Mouse (Mus musculus) limb, embryonic 13.5 days (tissue): ENCODE data around the gene Esrrg. TPM values are rescaled to one million over a fixed set of nuclear protein-coding genes. Genes with fewer than 3 reads are reported as not detected.

Experiments
- ATAC-seq: fragments of 200-750 bp; cut with Nextera tagmentation; 2 replicates; pipeline ENCODE4 v1.8.0; 2017; ENCODE audit warnings: low read depth, moderate number of reproducible peaks, moderate TSS enrichment; ENCODE audit not compliant: low FRiP score
- H3K27ac ChIP-seq: fragments of 300-500 bp; sonication (generic); 2 replicates; pipeline ENCODE4 v1.5.1; 2015; ENCODE audit warnings: inconsistent platforms, mild to moderate bottlenecking, moderate library complexity
- H3K27me3 ChIP-seq: fragments of 300-500 bp; sonication (generic); 2 replicates; pipeline ENCODE4 v1.6.1; 2015; ENCODE audit warnings: mild to moderate bottlenecking, inconsistent platforms
- H3K36me3 ChIP-seq: fragments of 300-500 bp; sonication (generic); 2 replicates; pipeline ENCODE4 v1.6.1; 2015; ENCODE audit warnings: inconsistent platforms, mild to moderate bottlenecking, moderate library complexity
- H3K4me1 ChIP-seq: fragments of 300-500 bp; sonication (generic); 2 replicates; pipeline ENCODE4 v1.6.1; 2015; ENCODE audit warnings: inconsistent platforms
- H3K4me2 ChIP-seq: fragments of 300-500 bp; sonication (generic); replicated peaks from 2 replicates; pipeline ENCODE4 v1.6.1; 2015; ENCODE audit warnings: inconsistent platforms, mild to moderate bottlenecking, moderate library complexity
- H3K4me3 ChIP-seq: fragments of 300-500 bp; sonication (generic); 2 replicates; pipeline ENCODE4 v1.5.1; 2015; ENCODE audit warnings: moderate library complexity, mild to moderate bottlenecking, inconsistent platforms
- H3K9ac ChIP-seq: fragments of 300-500 bp; sonication (generic); 2 replicates; pipeline ENCODE4 v1.6.1; 2015; ENCODE audit warnings: mild to moderate bottlenecking, inconsistent platforms
- H3K9me3 ChIP-seq: fragments of 300-500 bp; sonication (generic); 2 replicates; pipeline ENCODE4 v1.6.1; 2016; ENCODE audit warnings: inconsistent platforms
- WGBS: fragments of 180-500 bp; shearing (Covaris S2); methylation state at CpG from one replicate; pipeline ENCODE4 v1.1.7; 2015; 5-methylcytosine and 5-hydroxymethylcytosine counted together
- polyA plus RNA-seq: library from polyadenylated mRNA; unstranded; fragments of >200 nt; fragmentation: Nextera tagmentation; extraction: Ambion mirVana; gene quantifications from 2 replicates; pipeline ENCODE4 v1.2.1, GENCODE M21; 2015

Esrrg gene
- polyA plus RNA-seq, 1 experiment from 2014 or later, result 3.1 TPM

- Histone ChIP-seq H3K9ac (no peak overlapping the region), H3K4me1 (no peaks in the 10 kb centered on the region), H3K9me3 (no peaks in the 10 kb centered on the region), H3K27me3 (0 out of 2 replicates have a peak, but pooled peaks cover 7% of the 10 kb centered on the region), H3K36me3 (no peaks in the 10 kb centered on the region), H3K4me3 (no peak overlapping the region), H3K4me2 (no peak overlapping the region), H3K27ac (no peak overlapping the region)
- no peak for ATAC-seq
- WGBS, result 85% methylated on average over 20 of the region's 20 CpGs
Measured at GRCm38 (mm10) chr1:187975465-187976352, 367.1 kb downstream of the Esrrg start.

- WGBS, result 75% methylated on average over 9 of the region's 9 CpGs
- no peak for ATAC-seq
Measured at GRCm38 (mm10) chr1:187976353-187976730, 367.8 kb downstream of the Esrrg start.

GRCm38 (mm10) chr1:187981028-187981427 lies 372.4 kb downstream of the Esrrg start:
- no peaks in the 10 kb centered on the region for H3K9me3 ChIP-seq
- H3K9ac ChIP-seq, result no peak overlapping the region
- H3K27ac ChIP-seq, result no peak overlapping the region
- 68% methylated on average over 2 of the region's 2 CpGs for WGBS
- no peaks in the 10 kb centered on the region for H3K36me3 ChIP-seq
- no peak for ATAC-seq
- no peak overlapping the region for H3K4me3 ChIP-seq
- no peak overlapping the region for H3K4me2 ChIP-seq
- H3K27me3 ChIP-seq, result no peaks in the 10 kb centered on the region
- H3K4me1 ChIP-seq, result no peaks in the 10 kb centered on the region

More at GRCm38 (mm10) chr1:187976353-187976730, 367.8 kb downstream of the Esrrg start:
- no peak overlapping the region for H3K27ac ChIP-seq
- H3K4me1 ChIP-seq, result no peaks in the 10 kb centered on the region
- H3K36me3 ChIP-seq, result no peaks in the 10 kb centered on the region
- H3K9me3 ChIP-seq, result no peaks in the 10 kb centered on the region
- H3K4me2 ChIP-seq, result no peak overlapping the region
- H3K27me3 ChIP-seq, result 0 out of 2 replicates have a peak, but pooled peaks cover 7% of the 10 kb centered on the region
- H3K9ac ChIP-seq, result no peak overlapping the region
- no peak overlapping the region for H3K4me3 ChIP-seq

GRCm38 (mm10) chr1:187983177-187983576 lies 374.6 kb downstream of the Esrrg start:
- no peak for ATAC-seq
- WGBS, result 50% methylated on average over 4 of the region's 4 CpGs
- Histone ChIP-seq H3K4me2 (no peak overlapping the region), H3K27ac (no peak overlapping the region), H3K9ac (no peak overlapping the region), H3K4me3 (no peak overlapping the region), H3K36me3 (no peaks in the 10 kb centered on the region), H3K4me1 (no peaks in the 10 kb centered on the region), H3K9me3 (no peaks in the 10 kb centered on the region), H3K27me3 (no peaks in the 10 kb centered on the region)

GRCm38 (mm10) chr1:187990161-187990560 lies 381.6 kb downstream of the Esrrg start:
- 0 out of 2 replicates have a peak, but pooled peaks cover 7% of the 10 kb centered on the region for H3K27me3 ChIP-seq
- no peak overlapping the region for H3K4me3 ChIP-seq
- H3K4me1 ChIP-seq, result no peaks in the 10 kb centered on the region
- no peak overlapping the region for H3K27ac ChIP-seq
- no peak for ATAC-seq
- H3K36me3 ChIP-seq, result no peaks in the 10 kb centered on the region
- no peaks in the 10 kb centered on the region for H3K9me3 ChIP-seq
- no peak overlapping the region for H3K9ac ChIP-seq
- H3K4me2 ChIP-seq, result no peak overlapping the region

- peaks cover 41% of the 10 kb centered on the region for H3K27me3 ChIP-seq
- H3K4me3 ChIP-seq, result peak overlapping the region; percentile 36
- under 1% methylated on average over 39 of the region's 39 CpGs for WGBS
- no peak overlapping the region for H3K9ac ChIP-seq
- H3K4me1 ChIP-seq, result peaks cover 5% of the 10 kb centered on the region
- peak overlapping the region; percentile 61 for H3K4me2 ChIP-seq
- ATAC-seq, result peak; percentile 88
- H3K27ac ChIP-seq, result no peak overlapping the region
- H3K36me3 ChIP-seq, result no peaks in the 10 kb centered on the region
- no peaks in the 10 kb centered on the region for H3K9me3 ChIP-seq
Measured at GRCm38 (mm10) chr1:187997584-187998338, 389.2 kb downstream of the Esrrg start.

GRCm38 (mm10) chr1:187999121-187999520 lies 390.5 kb downstream of the Esrrg start:
- Histone ChIP-seq H3K4me1 (peaks cover 5% of the 10 kb centered on the region), H3K4me2 (no peak overlapping the region), H3K9me3 (no peaks in the 10 kb centered on the region), H3K4me3 (no peak overlapping the region), H3K27me3 (peaks cover 39% of the 10 kb centered on the region), H3K36me3 (no peaks in the 10 kb centered on the region), H3K9ac (no peak overlapping the region), H3K27ac (no peak overlapping the region)
- no peak for ATAC-seq
- WGBS, result 88% methylated on average over 4 of the region's 4 CpGs

GRCm38 (mm10) chr1:188000189-188000588 lies 391.6 kb downstream of the Esrrg start:
- no peaks in the 10 kb centered on the region for H3K9me3 ChIP-seq
- H3K9ac ChIP-seq, result no peak overlapping the region
- H3K27ac ChIP-seq, result no peak overlapping the region
- no peak for ATAC-seq
- H3K4me2 ChIP-seq, result no peak overlapping the region
- H3K36me3 ChIP-seq, result no peaks in the 10 kb centered on the region
- 63% methylated on average over 8 of the region's 8 CpGs for WGBS
- H3K4me1 ChIP-seq, result peaks cover 5% of the 10 kb centered on the region
- peaks cover 39% of the 10 kb centered on the region for H3K27me3 ChIP-seq
- no peak overlapping the region for H3K4me3 ChIP-seq

- WGBS, result 69% methylated on average over 13 of the region's 13 CpGs
- H3K9ac ChIP-seq, result no peak overlapping the region
- H3K9me3 ChIP-seq, result no peaks in the 10 kb centered on the region
- H3K27ac ChIP-seq, result no peak overlapping the region
- no peak for ATAC-seq
- no peak overlapping the region for H3K4me2 ChIP-seq
- peaks cover 41% of the 10 kb centered on the region for H3K27me3 ChIP-seq
- H3K4me3 ChIP-seq, result no peak overlapping the region
- no peaks in the 10 kb centered on the region for H3K36me3 ChIP-seq
- 0 out of 2 replicates have a peak, but pooled peaks cover 4% of the 10 kb centered on the region for H3K4me1 ChIP-seq
Measured at GRCm38 (mm10) chr1:188006820-188007491, 398.4 kb downstream of the Esrrg start.

GRCm38 (mm10) chr1:188008476-188008875 lies 399.9 kb downstream of the Esrrg start:
- H3K9me3 ChIP-seq, result no peaks in the 10 kb centered on the region
- no peak overlapping the region for H3K4me2 ChIP-seq
- 48% methylated on average over 13 of the region's 13 CpGs for WGBS
- no peak overlapping the region for H3K9ac ChIP-seq
- H3K27ac ChIP-seq, result no peak overlapping the region
- ATAC-seq, result no peak
- H3K36me3 ChIP-seq, result no peaks in the 10 kb centered on the region
- no peak overlapping the region for H3K4me3 ChIP-seq
- H3K27me3 ChIP-seq, result peaks cover 34% of the 10 kb centered on the region
- 0 out of 2 replicates have a peak, but pooled peaks cover 4% of the 10 kb centered on the region for H3K4me1 ChIP-seq

- Histone ChIP-seq H3K4me2 (no peak overlapping the region), H3K36me3 (no peaks in the 10 kb centered on the region), H3K27ac (no peak overlapping the region), H3K4me1 (0 out of 2 replicates have a peak, but pooled peaks cover 4% of the 10 kb centered on the region), H3K4me3 (no peak overlapping the region), H3K9ac (no peak overlapping the region), H3K27me3 (peaks cover 38% of the 10 kb centered on the region), H3K9me3 (no peaks in the 10 kb centered on the region)
- 62% methylated on average over 5 of the region's 5 CpGs for WGBS
- no peak for ATAC-seq
Measured at GRCm38 (mm10) chr1:188009868-188010267, 401.3 kb downstream of the Esrrg start.

- 54% methylated on average over 1 of the region's 1 CpGs for WGBS
- H3K27ac ChIP-seq, result no peak overlapping the region
- no peaks in the 10 kb centered on the region for H3K36me3 ChIP-seq
- peaks cover 33% of the 10 kb centered on the region for H3K27me3 ChIP-seq
- H3K4me3 ChIP-seq, result no peak overlapping the region
- no peaks in the 10 kb centered on the region for H3K9me3 ChIP-seq
- ATAC-seq, result no peak
- H3K9ac ChIP-seq, result no peak overlapping the region
- 0 out of 2 replicates have a peak, but pooled peaks cover 4% of the 10 kb centered on the region for H3K4me1 ChIP-seq
- no peak overlapping the region for H3K4me2 ChIP-seq
Measured at GRCm38 (mm10) chr1:188010860-188011259, 402.3 kb downstream of the Esrrg start.
